Mouse (Mus musculus) kidney, adult 2 months (tissue): Measurements from ENCODE around the gene Deaf1.

Experiments
- CTCF ChIP-seq: fragments of 200-500 bp; conservative IDR thresholded peaks from 2 replicates; pipeline ENCODE4 v1.5.1; 2011; ENCODE audit warnings: low read depth, mild to moderate bottlenecking, control low read depth, low read length, moderate library complexity, mixed read lengths; ENCODE audit not compliant: insufficient read depth, insufficient read length
- POLR2A ChIP-seq: fragments of 200-500 bp; IDR thresholded peaks from one replicate; pipeline ENCODE4 v1.6.1; 2011; ENCODE audit warnings: low read depth, low read length, control low read depth

DNA sequence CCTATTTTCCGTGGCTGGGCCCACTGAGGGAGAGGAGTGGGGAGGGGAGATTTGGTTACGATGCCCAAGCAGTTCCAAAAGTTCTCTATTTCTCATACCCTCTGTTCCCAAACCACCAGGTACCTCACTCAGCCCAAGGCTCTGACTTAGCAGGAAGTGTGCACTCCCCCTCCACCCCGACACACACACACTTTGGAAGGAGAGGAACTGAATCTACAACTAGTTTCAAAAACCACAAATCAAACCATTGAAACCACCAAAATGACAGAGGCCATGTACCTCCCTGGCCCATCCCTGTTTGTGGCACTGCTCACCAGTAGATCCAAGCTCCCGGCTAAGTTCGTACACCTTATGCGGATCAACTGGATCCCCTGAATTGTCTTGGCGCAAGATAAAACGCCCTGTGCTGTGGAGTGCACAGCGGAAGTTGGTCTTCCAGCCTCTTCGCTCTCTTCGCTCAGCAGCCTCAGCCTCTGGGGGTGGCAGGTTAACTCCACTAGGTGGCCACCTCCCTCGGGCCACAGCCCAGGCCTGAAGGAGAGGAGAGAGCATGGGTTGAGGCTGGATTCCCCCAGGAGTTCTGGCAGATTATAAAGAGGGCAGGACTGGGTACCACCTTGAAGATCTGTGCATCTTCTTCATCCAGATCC, 62.6 kb downstream of the Deaf1 start:
- TF ChIP-seq CTCF = peak; percentile 54
- TF ChIP-seq POLR2A = no peak
